Mouse (Mus musculus) adrenal gland, postnatal 10 days (tissue): ENCODE results near the gene Cyp2b10. TPM values are rescaled to one million over a fixed set of nuclear protein-coding genes. Genes with fewer than 3 reads are reported as not detected.
"Not testable (repeated sequence)": the region's sequence is repeated elsewhere in the genome, so short reads cannot be mapped to it uniquely, and the experiment has no call there.

ENCODE experiments used
- DNase-seq: peaks from one replicate; pipeline ENCODE4 v3.0.0; 2021; ENCODE audit warnings: mixed read lengths
- long read RNA-seq, 2 experiments: library from polyadenylated mRNA; stranded (forward); transcript quantifications; one replicate each; pipeline ENCODE4 v2.0.0; 2021
- total RNA-seq, 2 experiments: library from RNA; stranded (reverse); gene quantifications; 2 replicates each; pipeline ENCODE4 v1.2.3; 2021

Gene Cyp2b10
- total RNA-seq = 10 to 100 TPM in 1 of 2 experiments, 1 to 10 TPM in 1; 1.4 to 12.6 TPM
- long read RNA-seq, experiment 1, transcript Cyp2b10-202 (9 exons, 1,916 nt) = major isoform, 19 of 20 reads
- long read RNA-seq, experiment 1, partial matches to known transcripts = 0 of 20 reads
- long read RNA-seq, experiment 1, other reads (novel, unspliced or antisense) = 1 of 20 reads
- long read RNA-seq, experiment 2, partial matches to known transcripts = 0 of 4 reads
- long read RNA-seq, experiment 2, other reads (novel, unspliced or antisense) = 0 of 4 reads

DNA sequence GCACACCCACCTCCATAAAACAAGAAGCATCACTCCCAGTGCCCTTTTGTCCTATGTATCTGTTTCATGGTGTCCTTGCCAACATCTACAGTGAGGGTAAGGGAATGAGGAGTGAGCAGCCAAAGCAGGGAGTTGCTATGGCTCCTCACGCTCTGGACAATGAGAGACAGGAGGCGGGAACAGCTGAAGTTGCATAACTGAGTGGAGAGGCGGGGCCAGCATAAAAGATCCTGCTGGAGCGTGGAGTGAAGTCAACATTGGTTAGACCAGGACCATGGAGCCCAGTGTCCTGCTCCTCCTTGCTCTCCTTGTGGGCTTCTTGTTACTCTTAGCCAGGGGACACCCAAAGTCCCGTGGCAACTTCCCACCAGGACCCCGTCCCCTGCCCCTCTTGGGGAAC is at the start of gene Cyp2b10:
Gene Cyp2b10, plus strand, starts transcription at position 210 of the 400 bp plus-strand sequence.
- DNase-seq = peak; percentile 13

GRCm38 (mm10) chr7:25847722-25848443 is 49.5 kb upstream of the Cyp2b10 start:
- peak; percentile 94 for DNase-seq

GRCm38 (mm10) chr7:25848444-25848812 is 49.0 kb upstream of the Cyp2b10 start:
- peak; percentile 20 for DNase-seq

DNA sequence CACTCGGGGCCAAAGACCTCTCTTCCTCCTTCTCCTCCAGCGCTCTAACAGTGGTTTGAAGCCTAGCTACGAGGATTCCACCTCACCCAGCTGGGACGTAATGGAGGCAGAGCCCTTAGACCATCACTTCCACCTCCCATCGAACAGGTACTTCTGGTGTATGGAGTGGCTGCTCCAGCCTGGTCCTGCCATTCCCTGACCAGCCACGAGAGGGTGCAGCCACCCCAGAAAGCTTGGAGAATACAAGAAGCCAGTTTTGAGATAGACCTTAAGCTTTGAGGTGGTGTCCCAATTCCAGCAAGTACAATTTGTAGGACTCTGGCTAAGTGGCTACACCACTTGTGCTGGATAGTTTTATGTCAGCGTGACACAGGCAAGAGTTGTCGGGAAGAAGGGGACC is 42.3 kb upstream of the Cyp2b10 start:
- DNase-seq = peak; percentile 85

GRCm38 (mm10) chr7:25859962-25860870 is 37.2 kb upstream of the Cyp2b10 start:
- DNase-seq = peak; percentile 25

GRCm38 (mm10) chr7:25862365-25862764 is 35.1 kb upstream of the Cyp2b10 start:
- DNase-seq = no peak

GRCm38 (mm10) chr7:25863756-25864155 is 33.7 kb upstream of the Cyp2b10 start:
- DNase-seq = peak; percentile 58

- no peak for DNase-seq
Observed at GRCm38 (mm10) chr7:25864861-25865260, 32.6 kb upstream of the Cyp2b10 start.

GRCm38 (mm10) chr7:25869789-25870188 is 27.6 kb upstream of the Cyp2b10 start:
- DNase-seq = no peak

DNA sequence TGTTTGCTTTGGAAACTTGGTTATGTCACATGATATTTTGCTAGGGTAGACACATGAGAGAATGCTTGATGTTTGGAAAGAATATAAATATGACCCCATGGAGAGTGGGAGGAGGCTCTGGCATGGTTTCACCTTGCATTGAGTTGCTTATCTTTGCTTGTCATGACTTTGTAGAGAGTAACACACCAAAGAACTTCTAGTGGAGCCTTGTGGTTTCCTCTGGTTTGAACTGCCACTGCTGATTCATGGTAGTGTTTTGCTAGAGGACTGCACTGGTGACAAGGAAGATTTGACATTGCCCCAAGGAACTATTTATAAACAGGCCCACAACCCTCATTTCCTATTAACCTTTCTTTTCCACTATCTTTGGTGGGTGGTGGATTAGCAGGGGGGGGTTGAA is 24.8 kb upstream of the Cyp2b10 start:
- no peak for DNase-seq

DNA sequence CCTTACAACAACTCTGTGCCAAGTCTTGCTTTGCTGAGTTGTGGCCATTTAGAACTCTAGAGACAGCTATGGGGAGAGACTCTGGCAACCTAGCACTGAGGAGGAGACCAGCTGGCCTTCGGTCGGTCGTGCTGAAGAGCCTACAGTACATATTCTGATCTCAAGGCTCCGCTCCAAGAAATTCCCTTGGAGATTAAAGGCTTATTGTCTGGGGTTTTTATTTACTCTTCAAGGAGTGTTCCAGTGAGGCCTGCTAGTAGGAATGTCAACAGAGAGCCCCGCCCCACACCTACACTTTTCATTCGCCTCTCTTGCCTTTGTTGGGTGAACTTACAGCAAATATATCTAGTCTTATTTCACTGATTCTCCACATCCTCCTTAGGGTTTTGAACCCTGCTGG is 18.7 kb upstream of the Cyp2b10 start:
- no peak for DNase-seq

DNA sequence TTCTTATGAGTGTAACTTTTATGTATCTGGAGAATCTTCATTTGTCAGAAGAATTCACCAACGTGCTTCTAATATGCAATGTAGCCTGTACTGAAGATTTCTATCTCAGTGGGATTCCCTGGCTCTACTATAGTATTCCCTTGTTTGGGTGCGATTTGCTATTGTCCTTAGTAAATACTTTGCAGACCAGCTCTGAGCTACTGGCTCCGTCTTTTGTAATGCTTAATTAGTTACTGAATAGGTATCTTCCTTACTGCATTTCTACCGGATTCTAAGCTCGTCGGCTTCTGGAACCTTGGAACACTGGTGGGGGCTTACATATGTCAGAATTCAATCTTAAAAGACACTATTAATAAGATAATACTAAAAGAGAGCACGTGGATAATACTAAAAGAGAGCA is 16.7 kb upstream of the Cyp2b10 start:
- DNase-seq = not testable (repeated sequence)

- DNase-seq = no peak
Observed at GRCm38 (mm10) chr7:25884272-25884671, 13.1 kb upstream of the Cyp2b10 start.

DNA sequence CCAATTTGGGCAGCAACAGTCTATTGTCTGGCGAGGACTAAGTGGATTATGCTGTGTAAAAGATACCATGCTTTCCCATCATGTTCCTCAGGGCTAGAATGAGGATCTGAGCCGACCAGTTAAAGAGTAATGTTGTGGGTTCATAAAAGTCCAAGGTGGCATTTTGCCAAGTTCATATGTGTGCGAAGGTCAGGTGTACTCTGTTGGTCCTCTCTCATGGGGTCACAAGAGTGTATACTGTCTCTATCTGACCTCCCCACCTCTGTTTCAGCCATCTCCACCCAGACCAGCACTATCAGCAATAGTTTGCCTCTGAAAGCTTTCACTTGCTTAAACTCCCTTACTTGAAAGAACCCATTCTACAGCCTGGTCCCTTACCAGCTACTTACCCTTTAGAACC is 9.7 kb upstream of the Cyp2b10 start:
- DNase-seq = no peak

GRCm38 (mm10) chr7:25893159-25893558 is 4.3 kb upstream of the Cyp2b10 start:
- peak; percentile 15 for DNase-seq

DNA sequence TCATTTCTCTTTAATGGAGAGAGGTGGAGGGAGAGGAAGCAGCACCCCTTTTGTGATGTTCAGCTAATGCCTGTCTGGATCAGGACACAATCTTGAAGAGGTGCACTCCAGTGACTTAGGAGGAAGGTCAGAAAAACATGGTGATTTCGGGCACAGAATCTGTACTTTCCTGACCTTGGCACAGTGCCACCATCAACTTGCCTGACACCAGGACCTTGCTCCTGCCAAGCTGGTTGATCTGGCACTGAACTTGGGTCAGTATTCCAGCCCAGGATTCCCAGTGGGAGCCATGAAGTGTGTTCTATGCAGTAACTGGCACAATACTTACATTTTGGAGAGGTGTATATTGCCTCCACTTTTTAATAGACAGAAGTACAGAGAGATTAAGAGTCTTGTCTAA is 2.3 kb upstream of the Cyp2b10 start:
- peak; percentile 70 for DNase-seq

- DNase-seq = no peak
Observed at GRCm38 (mm10) chr7:25898064-25898463, 644 bp downstream of the Cyp2b10 start.

- peak; percentile 16 for DNase-seq
Observed at GRCm38 (mm10) chr7:25902061-25902690, 4.8 kb downstream of the Cyp2b10 start.

DNA sequence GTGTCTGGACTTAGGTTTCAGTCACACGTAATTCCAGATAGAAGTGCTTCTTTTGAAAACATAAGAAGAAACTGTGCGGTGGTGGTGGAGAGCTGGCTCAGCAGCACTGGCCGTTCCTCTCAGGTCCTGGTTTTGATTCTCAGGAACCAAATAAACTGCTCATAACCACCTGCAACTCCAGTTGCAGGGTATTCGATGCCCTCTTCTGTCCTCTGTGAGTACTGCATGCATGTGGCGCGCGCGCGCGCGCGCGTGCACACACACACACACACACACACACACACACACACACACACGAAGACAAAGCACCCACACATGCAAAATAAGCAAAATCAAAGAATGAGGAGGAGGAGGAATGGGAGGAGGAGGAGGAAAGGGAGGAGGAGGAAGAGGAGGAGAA is 5.7 kb downstream of the Cyp2b10 start:
- no peak for DNase-seq

DNA sequence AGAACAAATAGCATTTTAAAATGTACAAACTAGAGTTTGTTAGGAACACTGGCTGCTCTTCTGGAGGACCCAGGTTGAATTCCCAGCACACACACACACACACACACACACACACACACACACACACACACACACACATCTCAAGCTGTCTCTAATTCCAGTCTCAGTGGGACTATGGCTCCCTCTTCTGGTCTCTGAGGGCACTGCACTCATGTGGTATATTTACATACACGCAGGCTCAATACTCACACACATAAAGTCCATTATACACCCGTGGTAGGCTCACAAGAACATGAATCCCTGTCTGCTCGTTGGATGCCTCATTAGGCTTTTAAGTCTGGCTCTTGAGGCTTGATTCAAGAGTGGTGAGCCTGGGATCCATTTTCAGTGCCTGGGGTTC is 6.6 kb downstream of the Cyp2b10 start:
- peak; percentile 54 for DNase-seq

DNA sequence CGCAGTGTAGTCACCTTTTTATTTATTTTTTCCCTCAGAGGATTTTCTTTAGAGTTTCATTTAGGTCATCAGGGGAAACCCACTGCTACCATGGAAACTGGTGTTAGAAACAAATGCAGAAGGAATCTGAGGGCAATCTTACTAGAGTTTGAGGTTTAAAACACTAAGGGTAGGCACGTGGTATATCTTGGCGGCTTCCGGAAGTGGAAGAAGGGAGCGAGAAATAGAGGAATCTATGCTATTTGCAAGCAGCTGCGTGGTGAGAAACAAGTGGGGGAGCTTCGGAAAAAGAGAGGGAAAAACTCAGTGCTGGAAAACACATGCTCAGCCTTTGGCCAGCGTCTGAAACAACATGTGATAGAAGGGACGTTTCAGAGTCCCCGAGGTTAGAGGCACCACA is 7.1 kb downstream of the Cyp2b10 start:
- DNase-seq = no peak

- no peak for DNase-seq
Observed at GRCm38 (mm10) chr7:25907380-25907779, 10.0 kb downstream of the Cyp2b10 start.
